Mouse (Mus musculus) G1E (cell line): Measurements from ENCODE around the gene Depdc1a.

Source experiments
- CTCF ChIP-seq: IDR thresholded peaks from 2 replicates; pipeline ENCODE4 v1.5.1; 2012; ENCODE audit warnings: low read depth, low read length, inconsistent platforms, mixed read lengths
- GATA1 ChIP-seq: IDR thresholded peaks from 2 replicates; pipeline ENCODE4 v1.6.1; 2012; ENCODE audit warnings: borderline replicate concordance, low read length, inconsistent platforms, mixed read lengths
- GATA2 ChIP-seq: IDR thresholded peaks from 2 replicates; pipeline ENCODE4 v1.6.1; 2012; ENCODE audit warnings: low read depth, low read length, inconsistent platforms, borderline replicate concordance

GRCm38 (mm10) chr3:159548303-159548702, 53.1 kb downstream of the Depdc1a start:
- no peak for TF ChIP-seq CTCF
- TF ChIP-seq GATA2 = no peak
- TF ChIP-seq GATA1 = no peak
